Mouse (Mus musculus) limb, embryonic 12.5 days (tissue): ENCODE data around the gene Slc25a22. TPM values are rescaled to one million over a fixed set of nuclear protein-coding genes. Genes with fewer than 3 reads are reported as not detected.

Source experiments
- ATAC-seq: fragments of 200-750 bp; cut with Nextera tagmentation; 2 replicates; pipeline ENCODE4 v1.8.0; 2017; ENCODE audit warnings: low read depth, moderate TSS enrichment; ENCODE audit not compliant: insufficient number of reproducible peaks, insufficient read depth, low FRiP score, low TSS enrichment
- H3K27ac ChIP-seq: fragments of 300-500 bp; sonication (generic); 2 replicates; pipeline ENCODE4 v1.5.1; 2016; ENCODE audit warnings: mild to moderate bottlenecking, moderate library complexity
- H3K27me3 ChIP-seq: fragments of 300-500 bp; sonication (generic); 2 replicates; pipeline ENCODE4 v1.6.1; 2016; ENCODE audit warnings: mild to moderate bottlenecking, moderate library complexity
- H3K36me3 ChIP-seq: fragments of 300-500 bp; sonication (generic); 2 replicates; pipeline ENCODE4 v1.6.1; 2016; ENCODE audit warnings: mild to moderate bottlenecking, moderate library complexity
- H3K4me1 ChIP-seq: fragments of 300-500 bp; sonication (generic); replicated peaks from 2 replicates; pipeline ENCODE4 v1.6.1; 2016
- H3K4me2 ChIP-seq: fragments of 300-500 bp; sonication (generic); 2 replicates; pipeline ENCODE4 v1.6.1; 2016; ENCODE audit warnings: mild to moderate bottlenecking, moderate library complexity
- H3K4me3 ChIP-seq: fragments of 300-500 bp; sonication (generic); replicated peaks from 2 replicates; pipeline ENCODE4 v1.5.1; 2016; ENCODE audit warnings: mild to moderate bottlenecking
- H3K9ac ChIP-seq: fragments of 300-500 bp; sonication (generic); replicated peaks from 2 replicates; pipeline ENCODE4 v1.6.1; 2016; ENCODE audit warnings: mild to moderate bottlenecking, moderate library complexity
- H3K9me3 ChIP-seq: fragments of 300-500 bp; sonication (generic); 2 replicates; pipeline ENCODE4 v1.6.1; 2016; ENCODE audit warnings: mild to moderate bottlenecking, moderate library complexity
- WGBS: fragments of 180-500 bp; shearing (Covaris S2); methylation state at CpG from one replicate; pipeline ENCODE4 v1.1.7; 2016; 5-methylcytosine and 5-hydroxymethylcytosine counted together
- polyA plus RNA-seq: library from polyadenylated mRNA; unstranded; fragments of >200 nt; fragmentation: Nextera tagmentation; extraction: Ambion mirVana; gene quantifications from 2 replicates; pipeline ENCODE4 v1.2.1, GENCODE M21; 2016

The Slc25a22 gene
- polyA plus RNA-seq, 1 experiment from 2014 or later: 38.3 TPM

GRCm38 (mm10) chr7:141441460-141441859 lies 3.8 kb upstream of the Slc25a22 start:
- no peak overlapping the region for H3K4me3 ChIP-seq
- H3K27ac ChIP-seq: no peak overlapping the region
- peaks cover 39% of the 10 kb centered on the region for H3K4me1 ChIP-seq
- H3K36me3 ChIP-seq: peaks cover 45% of the 10 kb centered on the region
- WGBS: 91% methylated on average over 9 of the region's 9 CpGs
- no peaks in the 10 kb centered on the region for H3K9me3 ChIP-seq
- H3K27me3 ChIP-seq: no peaks in the 10 kb centered on the region
- no peak overlapping the region for H3K4me2 ChIP-seq
- H3K9ac ChIP-seq: 0 out of 2 replicates have a peak overlapping the region, but pooled peaks have one; percentile 32
- ATAC-seq: no peak

- Histone ChIP-seq H3K4me1 (peaks cover 47% of the 10 kb centered on the region), H3K4me2 (no peak overlapping the region), H3K9ac (no peak overlapping the region), H3K27me3 (no peaks in the 10 kb centered on the region), H3K27ac (0 out of 2 replicates have a peak overlapping the region, but pooled peaks have one; percentile 13), H3K9me3 (no peaks in the 10 kb centered on the region), H3K36me3 (peaks cover 45% of the 10 kb centered on the region), H3K4me3 (no peak overlapping the region)
- no peak for ATAC-seq
- WGBS: 28% methylated on average over 6 of the region's 6 CpGs
Measured at GRCm38 (mm10) chr7:141440613-141441012, 2.9 kb upstream of the Slc25a22 start.

- Histone ChIP-seq H3K27me3 (no peaks in the 10 kb centered on the region), H3K4me1 (peaks cover 55% of the 10 kb centered on the region)
- no peak for ATAC-seq
Measured at GRCm38 (mm10) chr7:141439811-141440210, 2.1 kb upstream of the Slc25a22 start.

GRCm38 (mm10) chr7:141439140-141439679 lies 1.5 kb upstream of the Slc25a22 start:
- Histone ChIP-seq H3K27ac (no peak overlapping the region), H3K9me3 (no peaks in the 10 kb centered on the region), H3K4me3 (no peak overlapping the region), H3K27me3 (no peaks in the 10 kb centered on the region), H3K4me2 (no peak overlapping the region), H3K9ac (peak overlapping the region; percentile 4; the same call in 1 of the 2 replicates), H3K36me3 (peaks cover 45% of the 10 kb centered on the region), H3K4me1 (peaks cover 58% of the 10 kb centered on the region)
- 96% methylated on average over 10 of the region's 10 CpGs for WGBS
- ATAC-seq: no peak

More at GRCm38 (mm10) chr7:141439811-141440210, 2.1 kb upstream of the Slc25a22 start:
- H3K9ac ChIP-seq: no peak overlapping the region; the same call in 1 of the 2 replicates
- no peak overlapping the region for H3K4me3 ChIP-seq
- H3K4me2 ChIP-seq: no peak overlapping the region
- H3K9me3 ChIP-seq: no peaks in the 10 kb centered on the region
- WGBS: 91% methylated on average over 11 of the region's 11 CpGs
- H3K36me3 ChIP-seq: peaks cover 45% of the 10 kb centered on the region
- no peak overlapping the region for H3K27ac ChIP-seq

- peaks cover 61% of the 10 kb centered on the region for H3K4me1 ChIP-seq
- H3K9me3 ChIP-seq: no peaks in the 10 kb centered on the region
- ATAC-seq: no peak
- H3K36me3 ChIP-seq: peaks cover 50% of the 10 kb centered on the region
- H3K9ac ChIP-seq: no peak overlapping the region
- no peak overlapping the region for H3K4me3 ChIP-seq
- 92% methylated on average over 12 of the region's 12 CpGs for WGBS
- H3K27ac ChIP-seq: no peak overlapping the region
- H3K4me2 ChIP-seq: no peak overlapping the region
- H3K27me3 ChIP-seq: no peaks in the 10 kb centered on the region
Measured at GRCm38 (mm10) chr7:141438201-141438968, 693 bp upstream of the Slc25a22 start.

GRCm38 (mm10) chr7:141436523-141436892 lies 1.2 kb downstream of the Slc25a22 start:
- 74% methylated on average over 2 of the region's 2 CpGs for WGBS
- H3K4me2 ChIP-seq: peak overlapping the region; percentile 87
- peak overlapping the region; percentile 76 for H3K9ac ChIP-seq
- H3K36me3 ChIP-seq: peaks cover 62% of the 10 kb centered on the region
- H3K4me1 ChIP-seq: peaks cover 46% of the 10 kb centered on the region
- no peaks in the 10 kb centered on the region for H3K27me3 ChIP-seq
- H3K9me3 ChIP-seq: no peaks in the 10 kb centered on the region
- peak overlapping the region; percentile 70 for H3K4me3 ChIP-seq
- no peak overlapping the region for H3K27ac ChIP-seq
- no peak for ATAC-seq

GRCm38 (mm10) chr7:141435856-141436522 lies 1.7 kb downstream of the Slc25a22 start:
- Histone ChIP-seq H3K36me3 (peaks cover 62% of the 10 kb centered on the region), H3K27ac (no peak overlapping the region), H3K9me3 (no peaks in the 10 kb centered on the region), H3K9ac (no peak overlapping the region), H3K27me3 (no peaks in the 10 kb centered on the region), H3K4me2 (peak overlapping the region; percentile 87), H3K4me1 (peaks cover 45% of the 10 kb centered on the region), H3K4me3 (0 out of 2 replicates have a peak overlapping the region, but pooled peaks have one; percentile 70)
- ATAC-seq: no peak
- 82% methylated on average over 9 of the region's 9 CpGs for WGBS

GRCm38 (mm10) chr7:141435129-141435855 lies 2.4 kb downstream of the Slc25a22 start:
- Histone ChIP-seq H3K4me3 (peak overlapping the region; percentile 54), H3K27me3 (no peaks in the 10 kb centered on the region), H3K4me2 (peak overlapping the region; percentile 87), H3K4me1 (peaks cover 39% of the 10 kb centered on the region), H3K9me3 (no peaks in the 10 kb centered on the region), H3K36me3 (peaks cover 62% of the 10 kb centered on the region), H3K9ac (peak overlapping the region; percentile 72; the same call in 1 of the 2 replicates), H3K27ac (peak overlapping the region; percentile 62)
- 4% methylated on average over 17 of the region's 17 CpGs for WGBS
- no peak for ATAC-seq

GRCm38 (mm10) chr7:141434464-141434863 lies 3.2 kb downstream of the Slc25a22 start:
- no peak for ATAC-seq
- Histone ChIP-seq H3K36me3 (peaks cover 59% of the 10 kb centered on the region), H3K27me3 (no peaks in the 10 kb centered on the region), H3K9me3 (no peaks in the 10 kb centered on the region), H3K9ac (peak overlapping the region; percentile 72), H3K4me2 (peak overlapping the region; percentile 87), H3K4me3 (peak overlapping the region; percentile 54), H3K4me1 (peaks cover 43% of the 10 kb centered on the region), H3K27ac (peak overlapping the region; percentile 62)
- 14% methylated on average over 8 of the region's 8 CpGs for WGBS

- H3K9ac ChIP-seq: peak overlapping the region; percentile 72
- no peak overlapping the region for H3K27ac ChIP-seq
- H3K4me1 ChIP-seq: peaks cover 50% of the 10 kb centered on the region
- peak overlapping the region; percentile 87 for H3K4me2 ChIP-seq
- H3K27me3 ChIP-seq: no peaks in the 10 kb centered on the region
- H3K36me3 ChIP-seq: peaks cover 51% of the 10 kb centered on the region
- WGBS: 72% methylated on average over 15 of the region's 15 CpGs
- H3K9me3 ChIP-seq: no peaks in the 10 kb centered on the region
- H3K4me3 ChIP-seq: peak overlapping the region; percentile 54
- no peak for ATAC-seq
Measured at GRCm38 (mm10) chr7:141433517-141434400, 3.9 kb downstream of the Slc25a22 start.
